Mouse (Mus musculus): ENCODE data around the gene Igf2bp1. TPM values are rescaled to one million over a fixed set of nuclear protein-coding genes. Genes with fewer than 3 reads are reported as not detected.

The Igf2bp1 gene
- total RNA-seq, 2 experiments from 2014 or later = 0.27 TPM; not detected in 1

DNA sequence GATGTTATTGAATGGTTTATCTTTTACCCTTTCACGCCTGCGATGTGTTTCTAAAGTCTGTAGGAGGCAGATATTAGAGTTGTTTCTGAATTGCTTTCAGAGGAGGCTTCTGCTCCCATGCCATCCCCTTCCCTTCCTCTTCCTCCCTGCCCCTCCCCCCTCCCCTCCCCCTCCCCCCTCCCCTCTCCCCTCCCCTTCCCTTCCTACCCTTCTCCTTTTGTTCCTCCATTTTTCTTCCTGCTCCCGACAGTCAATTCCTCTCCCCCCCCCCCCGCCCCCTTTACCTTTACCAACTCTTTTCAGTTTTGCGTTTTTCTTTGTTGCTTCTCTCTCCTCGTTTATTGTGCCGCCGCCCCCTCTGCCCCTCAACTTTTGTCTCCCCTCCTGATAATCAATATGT, 6.2 kb upstream of the Igf2bp1 start:
- intact Hi-C loops (cut with DNase I) = no loop called here

DNA sequence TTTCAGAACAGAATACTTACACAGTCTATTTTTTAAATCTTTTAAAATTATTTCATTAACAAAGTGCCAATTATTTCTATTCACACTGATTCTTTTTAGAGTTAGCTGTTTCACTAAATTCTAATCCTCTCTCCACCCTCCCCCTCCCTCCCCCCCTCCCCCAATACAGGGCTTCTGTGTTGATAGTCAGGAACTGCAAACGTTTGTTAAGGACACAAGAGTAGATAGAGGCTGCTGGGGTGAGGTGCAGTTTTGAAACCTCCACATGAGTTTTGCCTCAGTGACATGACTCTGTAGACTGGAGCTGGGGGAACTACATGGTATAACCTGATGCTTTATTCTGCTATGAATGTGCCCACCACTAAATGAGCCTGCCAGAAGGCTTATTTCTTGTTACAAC, 3.1 kb upstream of the Igf2bp1 start:
- no peak for DNase-seq (ENCODE audit: low spot score in 2 of 2)
- intact Hi-C loops (cut with DNase I) = loop anchor here (5.0 to 10.0 kb wide), 6 partner anchors 97 to 864 kb away; partner anchors contain the start of genes B4galnt2, Dlx4 and Hoxb4

More for the DNA sequence above, 6.2 kb upstream of the Igf2bp1 start:
- DNase-seq (ENCODE audit: low spot score in 2 of 2) = no peak

DNA sequence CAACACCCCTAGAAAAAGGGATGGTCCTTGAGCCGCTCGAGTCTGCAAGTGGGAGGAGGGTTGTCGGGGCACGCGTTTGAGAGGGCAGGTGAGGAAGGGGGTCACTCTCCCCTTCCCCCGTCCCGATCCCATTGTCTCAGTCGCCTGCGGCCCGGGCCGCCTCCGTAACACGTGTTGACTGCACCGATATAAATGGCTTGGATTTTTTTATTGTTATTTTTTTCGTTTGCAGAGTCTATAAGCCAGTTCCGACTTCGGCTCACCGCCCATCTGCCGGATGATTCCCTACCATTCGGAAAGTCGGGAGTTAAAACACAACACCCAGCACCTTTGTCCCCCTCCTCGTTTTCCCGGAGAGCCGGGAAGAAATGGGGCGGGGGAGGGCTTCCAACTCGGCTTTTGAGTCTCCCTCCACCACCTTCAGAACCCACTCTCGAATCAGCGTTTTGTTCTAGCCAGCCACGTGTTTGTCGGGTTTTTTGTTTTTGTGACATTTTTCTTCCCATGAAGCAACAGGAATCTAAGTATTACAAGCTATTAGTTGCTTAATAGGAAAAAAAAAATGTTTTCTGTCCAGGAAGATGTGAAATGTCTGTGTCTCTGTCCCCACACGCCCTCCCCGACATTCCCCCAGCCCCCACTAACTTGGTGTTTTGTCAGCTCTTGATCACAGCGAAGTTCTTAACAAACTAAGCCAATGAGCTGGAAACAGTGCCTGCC, 1.9 kb upstream of the Igf2bp1 start:
- intact Hi-C loops (cut with DNase I) = loop anchor here (5.0 to 10.0 kb wide), 6 partner anchors 95 to 863 kb away; partner anchors contain the start of genes B4galnt2, Dlx4 and Hoxb4
- DNase-seq (ENCODE audit: low spot score in 2 of 2) = no peak

DNA sequence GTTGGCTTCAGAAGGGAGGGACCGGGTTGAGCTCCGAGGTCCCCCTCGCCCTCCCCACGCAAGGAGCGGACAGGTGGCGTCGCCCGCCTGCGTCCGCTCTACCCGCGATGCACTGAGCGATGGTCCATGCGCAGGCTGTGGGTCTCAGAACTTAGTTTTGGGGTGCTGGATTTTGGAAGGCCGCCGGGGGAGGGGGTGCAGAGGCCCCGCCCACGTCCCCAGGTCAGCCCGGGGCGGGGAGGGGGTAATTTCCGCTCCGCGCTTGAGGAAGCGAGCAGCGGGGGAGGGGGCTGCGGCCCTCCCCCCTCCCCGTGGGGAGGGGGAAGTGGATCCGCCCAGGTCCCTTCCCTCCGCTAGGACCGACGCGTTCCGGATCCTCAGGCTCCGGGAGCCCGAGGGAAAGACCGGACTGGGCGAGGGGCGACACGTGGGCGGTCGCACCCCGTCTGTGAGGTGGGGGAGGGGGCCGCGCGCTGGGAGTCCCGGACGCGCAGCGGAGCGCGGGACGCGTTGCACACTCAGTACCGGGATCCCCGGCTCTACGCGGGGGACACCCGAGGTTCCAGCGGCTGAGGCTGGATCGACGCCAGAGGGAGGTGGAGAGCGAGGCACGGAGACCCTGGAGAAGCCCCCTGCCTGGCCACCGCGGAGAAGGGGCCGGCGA, 1.2 kb upstream of the Igf2bp1 start:
- intact Hi-C loops (cut with DNase I) = loop anchor here (5.0 to 10.0 kb wide), 6 partner anchors 95 to 862 kb away; partner anchors contain the start of genes B4galnt2, Dlx4 and Hoxb4
- no peak for DNase-seq (ENCODE audit: low spot score in 2 of 2)

DNA sequence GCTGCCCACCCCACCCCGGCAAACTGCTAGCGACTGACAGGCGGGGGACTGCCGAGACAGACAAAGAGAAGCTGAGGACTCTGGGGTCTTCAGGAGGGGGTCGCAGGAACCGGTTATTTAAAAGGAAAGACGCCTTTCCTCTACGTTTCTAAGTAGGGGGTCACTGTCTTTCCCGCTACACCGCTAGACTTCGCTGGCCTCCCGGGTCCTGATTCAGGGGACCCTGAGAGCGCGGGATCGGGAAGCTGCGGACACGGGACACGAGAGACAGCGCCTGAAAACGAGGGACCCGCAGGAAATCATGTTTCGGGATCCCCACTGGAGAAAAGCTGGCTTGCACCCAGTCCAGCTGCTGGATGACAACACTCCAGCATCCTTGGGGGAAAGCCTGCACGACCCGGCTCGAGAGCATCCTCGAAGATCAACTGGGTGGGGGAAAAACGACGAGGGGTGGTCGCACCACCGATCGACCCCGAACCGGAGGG, 669 bp upstream of the Igf2bp1 start:
- no peak for DNase-seq (ENCODE audit: low spot score in 2 of 2)
- intact Hi-C loops (cut with DNase I) = loop anchor here (5.0 to 10.0 kb wide), 6 partner anchors 94 to 862 kb away; partner anchors contain the start of genes B4galnt2, Dlx4 and Hoxb4

DNA sequence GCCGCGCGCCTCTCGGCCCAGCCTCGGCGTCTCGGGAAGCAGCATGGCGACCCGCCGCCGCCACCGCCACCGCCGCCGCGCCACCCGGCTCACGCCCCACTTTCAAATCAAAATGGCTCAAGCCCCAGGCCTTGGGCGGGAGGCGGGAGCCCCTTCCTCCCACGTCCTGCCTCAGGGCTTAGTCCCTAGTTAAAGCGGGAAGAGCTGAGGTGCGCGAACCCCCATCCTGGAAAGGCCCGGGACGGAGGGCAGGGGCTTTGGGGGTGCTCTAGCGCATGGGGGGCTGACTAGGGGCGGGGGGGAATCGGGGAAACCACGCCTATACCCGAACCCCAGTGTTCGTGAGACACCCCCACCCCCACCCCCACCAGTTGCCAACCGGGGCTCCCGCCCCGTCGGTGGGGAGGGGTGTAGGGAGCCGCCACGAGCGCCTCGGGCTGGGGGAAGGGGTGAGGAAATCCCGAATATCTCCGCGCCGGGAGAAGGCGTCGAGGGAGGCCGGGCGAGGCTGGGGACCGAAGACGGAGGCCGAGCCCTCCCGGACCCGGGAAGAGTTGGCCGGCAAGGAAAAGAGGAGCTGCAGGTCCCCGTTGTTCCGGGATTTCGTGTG, 842 bp downstream of the Igf2bp1 start:
- intact Hi-C loops (cut with DNase I) = loop anchor here (5.0 to 10.0 kb wide), 6 partner anchors 93 to 860 kb away; partner anchors contain the start of genes B4galnt2, Dlx4 and Hoxb4
- no peak for DNase-seq (ENCODE audit: low spot score in 2 of 2)

DNA sequence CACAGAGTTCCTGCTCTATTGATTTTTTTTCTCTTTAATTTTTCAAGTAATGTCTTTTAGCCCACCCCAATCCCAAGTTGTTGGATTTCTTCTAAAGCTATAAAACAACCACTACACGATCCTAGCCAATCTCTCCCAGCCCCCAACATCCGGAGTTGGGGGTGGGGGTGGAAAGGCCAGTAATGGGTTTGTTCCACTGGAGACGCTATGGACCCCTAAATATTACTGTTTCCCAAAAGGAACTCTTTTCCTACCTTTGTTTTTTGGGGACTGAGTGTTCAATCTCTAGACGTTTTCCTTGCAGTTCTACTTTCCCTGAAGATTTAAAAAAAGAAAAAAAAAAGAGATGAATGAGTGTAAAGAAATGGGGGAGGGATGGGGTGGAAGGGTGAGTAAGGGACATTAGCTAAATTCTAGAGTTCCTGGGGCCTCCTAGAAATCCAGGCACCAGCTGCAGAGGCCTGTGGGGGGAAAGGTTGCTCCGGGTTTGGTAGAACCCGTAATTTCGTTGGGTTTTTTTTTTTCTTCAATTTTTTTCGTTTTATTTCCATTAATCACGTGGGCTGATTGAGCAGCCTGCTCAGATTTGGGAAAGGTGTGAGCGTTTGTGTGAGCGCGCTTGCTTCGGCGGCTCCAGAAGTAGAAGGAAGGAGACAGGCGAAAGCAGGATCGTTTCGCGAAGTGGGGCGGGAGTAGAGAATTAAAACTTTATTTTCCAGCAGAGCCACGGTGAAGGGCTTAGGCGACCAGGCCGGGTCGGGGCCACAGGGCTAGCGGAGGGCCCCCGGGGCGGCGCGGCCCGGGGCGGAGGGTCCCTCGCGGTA, 1.6 kb downstream of the Igf2bp1 start:
- intact Hi-C loops (cut with DNase I) = loop anchor here (10.0 kb wide), 4 partner anchors 171 to 859 kb away; partner anchors contain the start of genes Dlx4 and Hoxb4

DNA sequence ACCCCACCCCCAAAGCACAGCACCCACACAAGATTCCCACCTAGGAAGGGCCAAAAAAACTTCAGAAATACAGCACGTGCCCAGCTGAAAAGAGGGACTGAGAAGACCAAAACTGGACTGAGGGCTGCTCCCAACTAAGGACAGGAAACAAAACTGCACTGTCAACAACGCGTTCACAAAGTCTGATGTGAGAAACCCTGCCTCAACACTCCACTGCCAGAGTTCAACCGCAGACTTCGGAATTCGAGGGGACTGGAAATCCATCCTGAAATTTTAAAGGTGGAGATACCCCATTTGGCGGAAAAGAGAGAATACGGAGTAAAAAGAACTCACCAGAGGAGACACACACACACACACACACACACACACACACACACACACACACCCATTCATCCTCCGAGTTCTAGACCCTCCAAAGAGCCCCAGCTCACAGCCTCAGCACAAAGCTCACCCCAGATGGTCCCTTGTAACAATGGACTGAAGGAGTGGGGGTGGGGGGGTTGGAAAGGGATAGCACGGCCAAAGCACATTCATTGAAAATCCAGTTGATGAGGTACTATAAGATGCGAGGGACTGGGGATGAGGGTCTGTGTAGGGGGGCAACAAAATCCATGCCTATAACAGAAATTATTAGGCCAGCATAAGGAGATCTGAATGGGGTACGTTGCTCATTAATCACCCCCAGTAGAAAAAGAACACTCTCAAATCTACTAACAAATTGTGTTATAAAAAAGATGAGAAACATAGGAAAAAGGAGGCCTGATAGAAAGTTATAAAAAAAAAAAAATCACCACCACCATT, 2.4 kb downstream of the Igf2bp1 start:
- no peak for DNase-seq (ENCODE audit: low spot score in 2 of 2)
- intact Hi-C loops (cut with DNase I) = loop anchor here (10.0 kb wide), 4 partner anchors 172 to 858 kb away; partner anchors contain the start of genes Dlx4 and Hoxb4

More for the DNA sequence above, 1.6 kb downstream of the Igf2bp1 start:
- DNase-seq (ENCODE audit: low spot score in 2 of 2) = no peak

DNA sequence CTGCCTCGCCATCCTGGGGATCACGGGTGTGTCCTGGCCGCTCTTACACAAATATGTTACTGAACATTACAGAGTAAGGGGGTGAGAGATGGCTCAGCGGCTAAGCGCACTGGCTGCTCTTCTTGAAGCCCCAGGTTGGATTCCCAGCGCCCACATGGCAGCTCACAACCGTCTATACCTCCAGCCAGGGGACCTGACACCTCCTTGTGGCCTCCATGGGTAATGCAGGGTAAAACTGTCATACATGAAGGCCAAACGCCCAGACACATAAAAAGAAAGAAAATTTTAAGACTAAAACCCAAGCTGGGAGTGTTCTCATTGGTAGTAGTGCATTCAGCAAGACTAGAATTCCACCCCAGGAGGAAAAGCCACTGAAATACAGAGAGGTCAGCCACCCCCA, 11.6 kb downstream of the Igf2bp1 start:
- no peak for DNase-seq (ENCODE audit: low spot score in 2 of 2)
- intact Hi-C loops (cut with DNase I) = no loop called here

DNA sequence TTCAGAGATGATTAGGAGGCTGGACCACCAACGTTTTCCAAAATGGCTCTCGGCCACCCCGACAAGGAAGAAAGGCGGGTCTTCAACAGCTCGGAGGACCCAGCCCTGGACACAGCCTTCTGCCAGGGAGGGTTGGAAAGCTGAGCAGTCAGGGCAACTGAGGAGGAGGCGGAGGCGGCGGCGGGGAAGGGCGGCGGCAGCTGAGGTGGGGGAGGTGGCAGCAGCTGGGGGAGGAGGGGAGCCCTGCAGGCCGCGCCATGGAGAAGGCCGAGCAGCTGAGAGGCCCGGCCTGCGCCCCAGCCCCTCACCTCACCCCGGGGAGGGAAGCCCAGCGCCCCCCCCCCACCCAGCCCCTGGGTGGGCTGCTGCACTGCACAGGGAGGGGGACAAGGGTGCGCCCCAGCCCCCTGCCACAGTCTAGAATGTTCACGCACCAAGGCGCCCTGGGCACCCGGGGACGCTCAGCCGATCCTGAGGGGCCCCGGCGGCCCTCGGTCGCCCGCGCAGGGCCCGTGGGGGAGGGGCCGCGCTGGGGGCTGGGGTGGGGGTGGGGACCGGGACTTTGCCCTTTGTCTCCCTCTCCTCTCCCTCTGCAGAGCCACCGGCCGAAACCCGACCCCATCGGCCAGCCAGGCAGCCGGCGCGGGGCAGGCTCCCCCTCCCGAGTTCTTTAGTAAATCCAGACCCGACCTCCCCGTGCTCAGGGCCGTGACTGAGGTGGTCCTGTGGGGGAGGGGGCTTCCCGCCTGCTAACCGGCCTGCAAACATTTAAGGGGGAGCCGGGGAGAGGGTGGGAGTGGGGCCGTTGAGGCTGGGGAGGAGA, 14.6 kb downstream of the Igf2bp1 start:
- intact Hi-C loops (cut with DNase I) = no loop called here
- DNase-seq (ENCODE audit: low spot score in 2 of 2) = no peak

DNA sequence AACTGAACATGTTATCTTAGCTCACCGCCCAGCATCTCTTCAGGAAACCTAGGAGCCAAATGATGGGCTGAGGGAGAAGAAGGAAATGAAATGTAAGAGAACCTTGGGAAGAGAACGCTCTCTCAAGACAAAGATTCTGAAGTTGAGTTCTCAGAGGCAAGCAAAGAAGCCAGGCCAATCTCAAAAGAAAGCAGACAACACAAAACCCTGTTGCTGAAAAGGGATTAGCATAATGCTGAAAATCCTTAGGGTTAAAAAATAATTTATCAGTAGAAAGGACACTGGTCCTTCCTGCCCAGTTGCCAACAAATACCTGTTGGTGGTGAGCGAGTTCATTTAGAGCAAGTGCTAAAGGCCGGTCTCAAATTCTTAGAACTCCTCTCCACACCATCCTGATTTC, 15.3 kb downstream of the Igf2bp1 start:
- intact Hi-C loops (cut with DNase I) = no loop called here
- DNase-seq (ENCODE audit: low spot score in 2 of 2) = no peak

DNA sequence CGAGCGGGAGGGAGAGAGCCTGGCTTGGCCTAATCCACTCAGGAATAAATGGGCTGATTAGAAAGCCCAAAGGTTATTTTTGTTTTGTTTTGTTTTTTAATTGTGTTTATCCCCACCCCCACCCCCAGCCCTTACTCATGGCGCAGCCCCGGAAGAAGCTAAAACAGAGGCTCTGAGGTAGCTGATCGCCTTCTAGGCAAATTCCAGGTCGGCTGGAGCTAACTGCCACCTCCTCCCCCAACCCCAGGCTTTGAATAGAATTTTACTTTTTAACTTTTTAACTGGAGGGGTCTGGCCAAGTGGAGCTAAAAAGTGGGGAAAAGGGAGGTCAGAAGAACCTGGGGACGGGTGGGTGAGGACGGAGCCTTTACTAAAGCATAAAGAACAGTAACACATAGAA, 15.9 kb downstream of the Igf2bp1 start:
- DNase-seq (ENCODE audit: low spot score in 2 of 2) = no peak
- intact Hi-C loops (cut with DNase I) = no loop called here

DNA sequence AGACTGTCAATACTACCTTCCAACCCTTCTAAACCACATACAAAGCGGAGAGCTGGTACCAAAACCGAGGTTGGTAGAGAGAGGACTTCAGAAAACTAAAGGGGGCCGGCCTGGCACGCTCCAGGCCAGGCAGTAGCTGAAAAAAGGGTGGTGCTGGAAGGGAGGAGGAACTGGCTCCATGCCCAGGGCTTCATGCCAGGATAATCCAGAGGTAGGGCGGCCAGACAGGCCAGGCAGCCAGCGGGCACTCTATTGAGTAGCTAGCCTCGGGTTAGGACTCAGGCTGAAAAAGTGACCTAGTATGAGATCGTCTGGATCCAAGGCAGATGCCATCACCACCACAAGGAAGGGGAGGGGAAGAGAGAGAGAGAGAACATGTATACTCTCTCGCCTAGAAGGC, 17.2 kb downstream of the Igf2bp1 start:
- no peak for DNase-seq (ENCODE audit: low spot score in 2 of 2)
- intact Hi-C loops (cut with DNase I) = no loop called here

DNA sequence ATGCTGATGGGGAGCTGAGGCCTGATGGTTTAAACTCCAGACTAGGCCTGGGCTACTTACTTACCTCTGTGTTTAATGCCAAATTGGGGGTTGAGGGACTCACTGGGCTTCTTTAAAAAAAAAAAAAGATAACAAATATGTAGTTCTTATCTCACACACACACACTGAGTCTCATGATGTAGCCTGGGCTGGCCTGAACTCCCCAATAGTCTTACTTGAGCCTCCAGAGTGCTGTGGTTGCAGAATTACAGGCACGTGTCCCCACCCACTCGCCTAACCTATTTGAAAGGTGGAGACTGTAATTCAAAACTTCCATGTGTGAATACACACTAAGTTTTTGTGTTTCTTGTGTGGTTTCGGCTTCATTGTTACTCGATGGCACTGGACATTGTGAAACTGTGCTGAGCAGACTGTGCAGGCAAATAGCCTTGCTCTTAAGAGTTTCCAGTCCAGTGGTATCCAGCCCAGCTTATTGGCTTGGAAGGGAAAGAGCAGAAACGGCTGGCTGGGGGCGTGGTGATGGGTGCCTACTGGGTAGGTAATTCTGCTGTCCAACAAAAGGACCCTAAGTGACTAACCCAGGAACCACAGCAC, 17.8 kb downstream of the Igf2bp1 start:
- no peak for DNase-seq (ENCODE audit: low spot score in 2 of 2)

DNA sequence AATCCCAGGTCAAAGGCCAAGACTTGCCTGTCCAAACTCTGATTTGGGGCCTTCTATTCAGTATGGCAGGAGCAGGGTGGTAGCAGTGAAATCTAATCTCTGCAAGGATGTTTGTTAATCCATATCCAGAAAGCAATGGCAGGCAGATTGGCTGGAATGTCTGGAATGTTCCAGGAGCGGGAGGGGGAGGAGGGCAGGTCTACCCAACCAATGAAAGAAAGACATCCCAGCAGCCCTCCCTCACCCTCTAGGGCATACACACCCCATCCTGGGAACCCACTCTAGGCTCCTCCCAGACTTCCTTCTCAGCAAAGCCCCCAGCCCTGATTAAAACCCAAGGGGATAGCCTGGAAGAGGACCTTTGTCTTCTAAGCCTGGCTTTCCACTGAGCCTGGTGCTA, 23.3 kb downstream of the Igf2bp1 start:
- intact Hi-C loops (cut with DNase I) = no loop called here
- DNase-seq (ENCODE audit: low spot score in 2 of 2) = no peak

More for the DNA sequence above, 17.8 kb downstream of the Igf2bp1 start:
- intact Hi-C loops (cut with DNase I) = no loop called here

DNA sequence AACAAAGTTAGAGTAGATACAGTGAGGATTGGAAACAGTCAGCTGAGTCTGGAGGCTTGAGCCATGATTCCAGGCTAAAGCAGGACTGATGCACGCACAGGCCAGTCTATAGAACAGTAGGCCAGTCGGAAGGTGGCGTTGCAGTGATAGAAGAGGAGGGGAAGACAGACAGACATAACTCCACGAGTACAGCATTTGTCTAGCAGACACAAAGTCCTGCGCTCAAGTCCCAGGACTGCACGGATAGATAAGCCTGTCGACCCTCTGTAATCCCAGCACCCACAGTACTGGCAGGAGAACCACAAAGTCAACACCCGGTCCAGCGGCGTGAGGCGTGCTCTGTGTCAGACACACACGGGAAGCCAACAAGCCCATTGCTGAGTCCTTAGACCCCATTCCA, 23.9 kb downstream of the Igf2bp1 start:
- intact Hi-C loops (cut with DNase I) = no loop called here
- no peak for DNase-seq (ENCODE audit: low spot score in 2 of 2)

DNA sequence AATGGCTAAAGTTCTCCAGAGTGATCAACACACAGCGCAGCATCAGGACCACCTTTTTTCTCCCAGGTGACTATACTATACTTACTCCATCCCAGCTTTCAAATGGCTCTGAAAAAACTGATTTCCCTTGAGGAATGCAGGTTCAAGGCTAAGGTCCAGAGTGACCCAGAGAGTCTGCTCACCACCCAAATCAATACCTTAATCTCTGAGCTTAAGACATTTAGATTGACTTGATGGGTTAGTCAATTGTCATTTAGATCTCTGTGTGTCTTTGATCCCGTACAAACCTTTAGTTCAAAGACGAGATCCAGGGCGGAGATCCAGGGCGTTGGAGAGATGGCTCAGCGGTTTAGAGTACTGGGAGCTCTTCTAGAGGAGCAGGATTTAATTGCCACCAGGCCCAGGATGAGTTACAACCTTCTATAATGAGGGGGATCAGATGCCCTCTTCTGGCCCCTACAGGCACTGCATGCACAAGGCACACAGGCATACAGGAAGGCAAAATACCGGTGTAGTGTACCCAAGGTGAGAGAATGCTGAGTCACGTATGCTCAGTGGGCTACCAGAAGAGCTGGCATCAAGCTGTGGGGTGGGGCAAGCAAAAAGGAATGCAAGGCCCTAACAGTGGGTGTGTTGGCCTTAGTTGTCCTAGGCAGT, 24.9 kb downstream of the Igf2bp1 start:
- intact Hi-C loops (cut with DNase I) = no loop called here
- DNase-seq (ENCODE audit: low spot score in 2 of 2) = no peak
